Mouse (Mus musculus): ENCODE measurements around the gene Tchh. TPM values are rescaled to one million over a fixed set of nuclear protein-coding genes. Genes with fewer than 3 reads are reported as not detected.
"Not testable (repeated sequence)": the region's sequence is repeated elsewhere in the genome, so short reads cannot be mapped to it uniquely, and the experiment has no call there.

Gene Tchh
- polyA plus RNA-seq, 1 experiment from 2014 or later = 1.2 TPM

DNA sequence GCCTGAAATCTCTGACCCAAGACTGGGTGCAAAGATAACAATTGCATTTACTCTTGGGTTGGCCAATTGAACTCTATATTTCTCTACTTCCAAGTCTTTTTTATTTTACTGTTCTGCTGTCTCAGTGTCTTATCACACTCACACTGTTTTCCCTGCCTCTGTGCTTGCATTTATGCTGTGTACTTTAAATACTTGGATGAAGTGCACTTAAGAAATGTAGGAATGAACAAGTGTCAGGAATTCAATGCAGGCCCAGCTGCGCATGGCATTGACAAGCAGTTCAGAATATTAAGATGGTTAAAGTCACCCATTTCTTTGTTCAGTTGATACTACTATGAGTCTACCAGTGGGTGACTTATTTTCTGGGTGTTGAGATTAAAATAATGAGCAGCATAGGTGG, 37.9 kb downstream of the Tchh start:
- no peaks in the 10 kb centered on the region for H3K4me1 ChIP-seq (ENCODE audit: control insufficient read depth, insufficient read depth, low read length)
- no peaks in the 10 kb centered on the region for H3K9me3 ChIP-seq (ENCODE audit: control insufficient read depth, low read length)
- H3K9ac ChIP-seq (replicated peaks; ENCODE audit: low read length) = no peak overlapping the region
- H3K27me3 ChIP-seq (ENCODE audit: control insufficient read depth, insufficient read depth, low read length) = no peaks in the 10 kb centered on the region
- DNase-seq (no peak), ATAC-seq (ENCODE audit: low FRiP score, low TSS enrichment) (no peak)
- 91% methylated on average over 1 of the region's 1 CpGs for WGBS
- H3K4me3 ChIP-seq (replicated peaks; ENCODE audit: low read depth, low read length) = no peak overlapping the region
- no peaks in the 10 kb centered on the region for H3K36me3 ChIP-seq (ENCODE audit: control insufficient read depth, insufficient read depth, low read length)
- H3K4me2 ChIP-seq (ENCODE audit: low read length) = no peak overlapping the region
- no peak overlapping the region for H3K27ac ChIP-seq (replicated peaks; ENCODE audit: low read depth, low read length)

- no peaks in the 10 kb centered on the region for H3K27me3 ChIP-seq (ENCODE audit: control insufficient read depth, insufficient read depth, low read length)
- H3K4me2 ChIP-seq (ENCODE audit: low read length) = no peak overlapping the region
- H3K36me3 ChIP-seq (ENCODE audit: control insufficient read depth, insufficient read depth, low read length) = no peaks in the 10 kb centered on the region
- no peaks in the 10 kb centered on the region for H3K4me1 ChIP-seq (ENCODE audit: control insufficient read depth, insufficient read depth, low read length)
- DNase-seq (no peak), ATAC-seq (ENCODE audit: low FRiP score, low TSS enrichment) (no peak)
- no peak overlapping the region for H3K9ac ChIP-seq (replicated peaks; ENCODE audit: low read length)
- H3K27ac ChIP-seq (replicated peaks; ENCODE audit: low read depth, low read length) = no peak overlapping the region
- H3K4me3 ChIP-seq (replicated peaks; ENCODE audit: low read depth, low read length) = no peak overlapping the region
- 88% methylated on average over 2 of the region's 2 CpGs for WGBS
- no peaks in the 10 kb centered on the region for H3K9me3 ChIP-seq (ENCODE audit: control insufficient read depth, low read length)
Measured at GRCm38 (mm10) chr3:93481982-93482616, 40.0 kb downstream of the Tchh start.

DNA sequence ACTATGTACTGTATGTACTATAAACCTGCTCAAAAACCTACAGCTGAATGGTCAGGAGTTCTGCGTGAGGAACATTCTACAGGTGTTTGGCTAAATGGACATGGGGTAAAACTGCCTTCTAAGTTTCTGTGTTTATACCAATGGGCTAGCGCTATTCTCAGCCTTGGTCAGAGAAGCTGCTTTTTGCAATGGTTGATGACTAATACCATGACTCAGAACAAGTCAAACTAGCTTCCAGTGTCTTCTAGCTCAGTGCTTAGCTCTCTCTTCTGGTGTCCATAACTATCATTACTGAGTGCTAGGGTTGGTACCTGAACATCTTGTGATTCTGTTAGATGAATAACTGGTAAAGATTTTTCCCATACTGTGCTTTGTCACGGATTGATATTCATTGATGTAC, 43.5 kb downstream of the Tchh start:
- H3K4me1 ChIP-seq (ENCODE audit: control insufficient read depth, insufficient read depth, low read length) = no peaks in the 10 kb centered on the region
- no peaks in the 10 kb centered on the region for H3K27me3 ChIP-seq (ENCODE audit: control insufficient read depth, insufficient read depth, low read length)
- no peak overlapping the region for H3K4me3 ChIP-seq (replicated peaks; ENCODE audit: low read depth, low read length)
- no peak overlapping the region for H3K27ac ChIP-seq (replicated peaks; ENCODE audit: low read depth, low read length)
- H3K9me3 ChIP-seq (ENCODE audit: control insufficient read depth, low read length) = no peaks in the 10 kb centered on the region
- no peak for DNase-seq
- no peak overlapping the region for H3K9ac ChIP-seq (replicated peaks; ENCODE audit: low read length)
- no peak overlapping the region for H3K4me2 ChIP-seq (ENCODE audit: low read length)
- ATAC-seq (ENCODE audit: low FRiP score, low TSS enrichment) = no peak
- no peaks in the 10 kb centered on the region for H3K36me3 ChIP-seq (ENCODE audit: control insufficient read depth, insufficient read depth, low read length)
- 90% methylated on average over 3 of the region's 3 CpGs for WGBS

- Histone ChIP-seq H3K4me1 (ENCODE audit: control insufficient read depth, insufficient read depth, low read length) (no peaks in the 10 kb centered on the region), H3K27me3 (ENCODE audit: control insufficient read depth, insufficient read depth, low read length) (no peaks in the 10 kb centered on the region), H3K27ac (replicated peaks; ENCODE audit: low read depth, low read length) (no peak overlapping the region), H3K4me3 (replicated peaks; ENCODE audit: low read depth, low read length) (no peak overlapping the region), H3K9ac (replicated peaks; ENCODE audit: low read length) (no peak overlapping the region), H3K9me3 (ENCODE audit: control insufficient read depth, low read length) (no peaks in the 10 kb centered on the region), H3K4me2 (ENCODE audit: low read length) (no peak overlapping the region), H3K36me3 (ENCODE audit: control insufficient read depth, insufficient read depth, low read length) (no peaks in the 10 kb centered on the region)
- WGBS = 89% methylated on average over 2 of the region's 2 CpGs
- DNase-seq = no peak
- no peak for ATAC-seq (ENCODE audit: low FRiP score, low TSS enrichment)
Measured at GRCm38 (mm10) chr3:93488541-93488940, 46.4 kb downstream of the Tchh start.

GRCm38 (mm10) chr3:93492176-93492575, 50.0 kb downstream of the Tchh start:
- 73% methylated on average over 3 of the region's 3 CpGs for WGBS

DNA sequence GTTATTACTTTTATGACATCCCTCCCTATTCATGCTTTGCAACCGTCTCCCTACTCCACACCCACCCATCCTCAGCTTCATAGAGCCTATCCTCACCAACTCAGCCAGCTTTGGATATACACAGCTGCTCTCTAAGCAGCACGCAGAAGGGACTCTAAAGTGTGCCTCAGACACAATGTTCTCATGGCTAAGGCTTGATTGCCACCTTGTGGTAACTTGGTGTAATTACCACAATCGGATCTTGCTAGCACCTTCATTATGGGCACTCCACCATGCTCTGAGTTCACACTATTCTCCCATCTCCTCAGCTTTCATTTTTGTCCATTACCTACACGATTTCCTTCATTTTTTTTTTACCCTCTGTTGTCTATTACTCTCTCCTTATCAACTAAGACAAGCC, 51.9 kb downstream of the Tchh start:
- peak; percentile 93 for DNase-seq

More at GRCm38 (mm10) chr3:93492176-93492575, 50.0 kb downstream of the Tchh start:
- no peak overlapping the region for H3K9ac ChIP-seq (replicated peaks; ENCODE audit: low read length)
- H3K4me1 ChIP-seq (ENCODE audit: control insufficient read depth, insufficient read depth, low read length) = no peaks in the 10 kb centered on the region
- no peaks in the 10 kb centered on the region for H3K9me3 ChIP-seq (ENCODE audit: control insufficient read depth, low read length)
- DNase-seq (no peak), ATAC-seq (ENCODE audit: low FRiP score, low TSS enrichment) (no peak)
- H3K36me3 ChIP-seq (ENCODE audit: control insufficient read depth, insufficient read depth, low read length) = no peaks in the 10 kb centered on the region
- no peak overlapping the region for H3K4me2 ChIP-seq (ENCODE audit: low read length)
- no peak overlapping the region for H3K4me3 ChIP-seq (replicated peaks; ENCODE audit: low read depth, low read length)
- no peaks in the 10 kb centered on the region for H3K27me3 ChIP-seq (ENCODE audit: control insufficient read depth, insufficient read depth, low read length)
- H3K27ac ChIP-seq (replicated peaks; ENCODE audit: low read depth, low read length) = no peak overlapping the region

DNA sequence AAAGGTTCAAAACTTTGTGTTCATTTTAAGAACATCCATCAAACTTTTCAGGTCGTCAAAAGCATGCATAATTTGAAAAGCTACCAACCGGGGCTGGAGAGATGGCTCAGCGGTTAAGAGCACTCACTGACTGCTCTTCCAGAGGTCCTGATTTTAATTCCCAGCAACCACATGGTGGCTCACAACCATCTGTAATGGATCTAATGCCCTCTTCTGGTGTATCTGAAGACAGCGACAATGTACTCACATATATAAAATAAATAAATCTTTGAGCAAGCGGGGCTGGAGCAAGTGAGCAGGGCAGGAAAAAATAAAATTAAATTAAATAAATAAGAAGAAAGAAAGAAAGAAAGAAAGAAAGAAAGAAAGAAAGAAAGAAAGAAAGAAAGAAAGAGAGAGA, 52.6 kb downstream of the Tchh start:
- not testable (repeated sequence) for H3K4me3 ChIP-seq (replicated peaks; ENCODE audit: low read depth, low read length); H3K9me3 ChIP-seq (ENCODE audit: control insufficient read depth, low read length); H3K27ac ChIP-seq (replicated peaks; ENCODE audit: low read depth, low read length); DNase-seq; H3K36me3 ChIP-seq (ENCODE audit: control insufficient read depth, insufficient read depth, low read length); H3K27me3 ChIP-seq (ENCODE audit: control insufficient read depth, insufficient read depth, low read length); ATAC-seq (ENCODE audit: low FRiP score, low TSS enrichment); H3K4me2 ChIP-seq (ENCODE audit: low read length); H3K4me1 ChIP-seq (ENCODE audit: control insufficient read depth, insufficient read depth, low read length); H3K9ac ChIP-seq (replicated peaks; ENCODE audit: low read length)
- WGBS = 32% methylated on average over 5 of the region's 5 CpGs

More for the DNA sequence above, 51.9 kb downstream of the Tchh start:
- Histone ChIP-seq H3K27me3 (ENCODE audit: control insufficient read depth, insufficient read depth, low read length) (no peaks in the 10 kb centered on the region), H3K9me3 (ENCODE audit: control insufficient read depth, low read length) (no peaks in the 10 kb centered on the region), H3K4me2 (ENCODE audit: low read length) (no peak overlapping the region), H3K27ac (replicated peaks; ENCODE audit: low read depth, low read length) (no peak overlapping the region), H3K9ac (replicated peaks; ENCODE audit: low read length) (no peak overlapping the region), H3K4me3 (replicated peaks; ENCODE audit: low read depth, low read length) (no peak overlapping the region), H3K36me3 (ENCODE audit: control insufficient read depth, insufficient read depth, low read length) (no peaks in the 10 kb centered on the region), H3K4me1 (ENCODE audit: control insufficient read depth, insufficient read depth, low read length) (no peaks in the 10 kb centered on the region)
- peak; percentile 83 for ATAC-seq (ENCODE audit: low FRiP score, low TSS enrichment)
- WGBS = 2% methylated on average over 4 of the region's 4 CpGs

- H3K4me2 ChIP-seq (ENCODE audit: low read length) = no peak overlapping the region
- no peaks in the 10 kb centered on the region for H3K36me3 ChIP-seq (ENCODE audit: control insufficient read depth, insufficient read depth, low read length)
- no peaks in the 10 kb centered on the region for H3K4me1 ChIP-seq (ENCODE audit: control insufficient read depth, insufficient read depth, low read length)
- no peak overlapping the region for H3K9ac ChIP-seq (replicated peaks; ENCODE audit: low read length)
- no peak for DNase-seq
- no peak for ATAC-seq (ENCODE audit: low FRiP score, low TSS enrichment)
- H3K27me3 ChIP-seq (ENCODE audit: control insufficient read depth, insufficient read depth, low read length) = no peaks in the 10 kb centered on the region
- no peaks in the 10 kb centered on the region for H3K9me3 ChIP-seq (ENCODE audit: control insufficient read depth, low read length)
- no peak overlapping the region for H3K27ac ChIP-seq (replicated peaks; ENCODE audit: low read depth, low read length)
- 88% methylated on average over 3 of the region's 3 CpGs for WGBS
- H3K4me3 ChIP-seq (replicated peaks; ENCODE audit: low read depth, low read length) = no peak overlapping the region
Measured at GRCm38 (mm10) chr3:93497131-93497530, 55.0 kb downstream of the Tchh start.
